Mouse (Mus musculus): Measurements from ENCODE around the gene Pptc7. TPM values are rescaled to one million over a fixed set of nuclear protein-coding genes. Genes with fewer than 3 reads are reported as not detected.
"Not testable (repeated sequence)": the region's sequence is repeated elsewhere in the genome, so short reads cannot be mapped to it uniquely, and the experiment has no call there.

The Pptc7 gene
- polyA plus RNA-seq, 1 experiment = 6.3 TPM

DNA sequence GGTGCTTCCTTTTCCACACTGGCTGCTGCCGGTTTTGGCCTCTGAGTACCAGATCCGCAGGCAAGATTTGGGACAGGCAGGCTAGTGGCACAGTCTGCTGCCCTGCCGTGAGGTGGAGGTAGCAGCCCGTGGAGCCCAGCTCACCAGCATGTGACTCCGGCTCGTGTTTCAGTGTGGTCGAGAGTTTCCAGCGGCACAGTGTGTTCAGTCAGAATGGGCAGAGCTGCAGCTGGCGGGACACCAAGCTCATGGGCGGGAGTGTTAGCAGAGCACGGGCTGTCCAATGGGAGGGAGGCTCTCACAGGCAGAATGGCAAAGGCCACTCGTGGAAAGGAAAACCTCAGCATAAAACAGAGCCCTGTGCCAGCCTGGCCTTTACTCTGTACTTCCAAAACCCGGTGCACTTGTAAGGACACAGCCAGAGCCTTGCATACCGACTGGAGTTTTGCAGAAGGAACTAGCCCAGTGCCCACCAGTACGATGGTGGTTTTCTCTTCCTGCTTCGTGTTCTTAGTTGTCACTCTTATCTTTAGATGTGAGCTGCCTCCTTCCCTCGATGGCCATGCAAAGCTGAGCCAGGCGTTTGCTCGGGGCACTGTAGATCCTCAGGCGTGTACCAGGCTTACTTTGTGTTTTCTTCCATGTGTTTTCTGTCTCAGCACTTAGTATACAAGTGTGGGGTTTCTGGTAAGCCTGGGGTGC lies 31.0 kb downstream of the Pptc7 start:
- H3K27me3 ChIP-seq (ENCODE audit: control insufficient read depth, insufficient read depth, insufficient read length) = no peaks in the 10 kb centered on the region
- H3K79me2 ChIP-seq (ENCODE audit: control insufficient read depth, insufficient read depth) = peaks cover 13% of the 10 kb centered on the region
- no peak overlapping the region for H3ac ChIP-seq (ENCODE audit: control insufficient read depth, insufficient read length, low read depth)
- H3K4me3 ChIP-seq (ENCODE audit: insufficient read depth, poor library complexity, severe bottlenecking) = no peak overlapping the region
- no peak for TF ChIP-seq CEBPB (IDR thresholded peaks at IDR 0.05; ENCODE audit: low read depth)
- peak; percentile 34 for TF ChIP-seq MAX (IDR thresholded peaks at IDR 0.05)
- TF ChIP-seq MYOG (IDR thresholded peaks at IDR 0.05; ENCODE audit: control insufficient read depth, extremely low read depth, insufficient read length) = no peak
- TF ChIP-seq MYOD1 (IDR thresholded peaks at IDR 0.05; ENCODE audit: control insufficient read depth, insufficient read length, low read depth) = no peak
- TF ChIP-seq CTCF (IDR thresholded peaks at IDR 0.05; ENCODE audit: control insufficient read depth, insufficient read depth, insufficient read length) = peak; percentile 10
- TF ChIP-seq FOSL1 (IDR thresholded peaks at IDR 0.05; ENCODE audit: insufficient read depth, low read length, poor library complexity, severe bottlenecking) = no peak
- TF ChIP-seq USF1 (IDR thresholded peaks at IDR 0.05; ENCODE audit: low read depth) = peak; percentile 61
- H3K79me3 ChIP-seq (ENCODE audit: low read depth) = no peaks in the 10 kb centered on the region
- H3K36me3 ChIP-seq (ENCODE audit: control insufficient read depth, insufficient read depth) = peaks cover 17% of the 10 kb centered on the region

DNA sequence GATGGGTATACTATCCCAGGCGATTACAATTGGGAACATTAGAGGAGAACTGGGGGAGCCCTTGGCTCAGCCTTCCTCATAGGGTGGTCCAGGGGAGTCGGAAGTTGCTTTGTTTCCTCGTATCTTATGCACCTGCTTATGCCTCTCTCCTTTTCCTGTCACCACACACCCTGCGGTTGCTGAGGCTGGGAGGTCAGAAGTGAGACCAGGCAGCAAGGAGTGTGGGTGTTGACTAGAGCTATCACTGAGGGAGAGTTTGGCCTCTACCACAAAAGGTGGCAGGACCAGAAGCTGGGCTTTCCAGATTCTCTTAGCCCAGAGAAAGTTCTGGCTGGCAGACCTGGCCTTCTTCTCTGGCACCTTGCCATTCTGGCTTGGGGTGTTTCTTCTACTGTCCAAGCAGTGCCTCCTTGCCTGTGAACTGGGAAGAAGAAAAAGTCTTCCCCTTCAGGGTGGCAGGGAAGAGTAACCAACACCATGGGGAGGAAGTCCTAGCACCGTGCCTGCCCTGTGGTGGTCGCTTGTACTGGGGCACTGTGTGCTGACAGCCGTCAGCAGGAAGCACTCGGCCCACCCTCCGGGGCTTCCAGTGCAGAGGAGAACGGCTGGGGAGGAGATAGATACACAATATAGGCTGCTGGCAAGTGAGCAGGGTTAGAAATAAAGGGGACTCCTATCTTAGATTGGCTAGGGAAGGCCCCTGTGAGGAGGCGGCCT lies 33.3 kb downstream of the Pptc7 start:
- Histone ChIP-seq H3K79me2 (ENCODE audit: control insufficient read depth, insufficient read depth) (peaks cover 13% of the 10 kb centered on the region), H3K36me3 (ENCODE audit: control insufficient read depth, insufficient read depth) (peaks cover 13% of the 10 kb centered on the region), H3ac (ENCODE audit: control insufficient read depth, insufficient read length, low read depth) (no peak overlapping the region), H3K4me3 (ENCODE audit: insufficient read depth, poor library complexity, severe bottlenecking) (no peak overlapping the region), H3K79me3 (ENCODE audit: low read depth) (no peaks in the 10 kb centered on the region), H3K27me3 (ENCODE audit: control insufficient read depth, insufficient read depth, insufficient read length) (no peaks in the 10 kb centered on the region)
- TF ChIP-seq FOSL1 (IDR thresholded peaks at IDR 0.05; ENCODE audit: insufficient read depth, low read length, poor library complexity, severe bottlenecking) (no peak), CTCF (IDR thresholded peaks at IDR 0.05; ENCODE audit: control insufficient read depth, insufficient read depth, insufficient read length) (no peak), MAX (IDR thresholded peaks at IDR 0.05) (no peak), CEBPB (IDR thresholded peaks at IDR 0.05; ENCODE audit: low read depth) (no peak), MYOG (IDR thresholded peaks at IDR 0.05; ENCODE audit: control insufficient read depth, extremely low read depth, insufficient read length) (no peak), MYOD1 (IDR thresholded peaks at IDR 0.05; ENCODE audit: control insufficient read depth, insufficient read length, low read depth) (no peak), USF1 (IDR thresholded peaks at IDR 0.05; ENCODE audit: low read depth) (no peak)

DNA sequence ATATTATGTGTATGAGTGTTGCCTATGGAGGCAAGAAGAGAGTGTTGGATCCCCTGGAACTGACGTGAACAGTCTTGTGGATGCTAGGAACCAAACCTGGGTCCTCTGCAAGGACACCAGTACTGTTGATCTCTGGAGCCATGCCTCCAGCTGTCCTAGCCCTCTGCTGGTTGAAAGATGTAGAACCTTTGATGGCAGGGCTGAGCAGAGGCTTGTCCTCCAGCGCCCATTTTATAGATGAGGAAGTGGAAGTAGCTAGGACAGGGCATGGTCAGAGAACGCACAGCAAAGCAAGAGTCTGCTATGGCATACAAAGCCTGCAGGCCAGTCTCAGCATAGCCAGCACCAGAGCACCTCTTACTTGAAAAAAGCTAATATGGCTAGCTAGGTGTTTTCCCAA lies 33.9 kb downstream of the Pptc7 start:
- Histone ChIP-seq H3K79me3 (ENCODE audit: low read depth) (no peaks in the 10 kb centered on the region), H3K79me2 (ENCODE audit: control insufficient read depth, insufficient read depth) (peaks cover 13% of the 10 kb centered on the region), H3ac (ENCODE audit: control insufficient read depth, insufficient read length, low read depth) (no peak overlapping the region), H3K4me3 (ENCODE audit: insufficient read depth, poor library complexity, severe bottlenecking) (no peak overlapping the region), H3K27me3 (ENCODE audit: control insufficient read depth, insufficient read depth, insufficient read length) (no peaks in the 10 kb centered on the region), H3K36me3 (ENCODE audit: control insufficient read depth, insufficient read depth) (peaks cover 13% of the 10 kb centered on the region)
- TF ChIP-seq USF1 (IDR thresholded peaks at IDR 0.05; ENCODE audit: low read depth) (no peak), MYOD1 (IDR thresholded peaks at IDR 0.05; ENCODE audit: control insufficient read depth, insufficient read length, low read depth) (no peak), CTCF (IDR thresholded peaks at IDR 0.05; ENCODE audit: control insufficient read depth, insufficient read depth, insufficient read length) (no peak), CEBPB (IDR thresholded peaks at IDR 0.05; ENCODE audit: low read depth) (no peak), MAX (IDR thresholded peaks at IDR 0.05) (no peak), FOSL1 (IDR thresholded peaks at IDR 0.05; ENCODE audit: insufficient read depth, low read length, poor library complexity, severe bottlenecking) (no peak), MYOG (IDR thresholded peaks at IDR 0.05; ENCODE audit: control insufficient read depth, extremely low read depth, insufficient read length) (no peak)

DNA sequence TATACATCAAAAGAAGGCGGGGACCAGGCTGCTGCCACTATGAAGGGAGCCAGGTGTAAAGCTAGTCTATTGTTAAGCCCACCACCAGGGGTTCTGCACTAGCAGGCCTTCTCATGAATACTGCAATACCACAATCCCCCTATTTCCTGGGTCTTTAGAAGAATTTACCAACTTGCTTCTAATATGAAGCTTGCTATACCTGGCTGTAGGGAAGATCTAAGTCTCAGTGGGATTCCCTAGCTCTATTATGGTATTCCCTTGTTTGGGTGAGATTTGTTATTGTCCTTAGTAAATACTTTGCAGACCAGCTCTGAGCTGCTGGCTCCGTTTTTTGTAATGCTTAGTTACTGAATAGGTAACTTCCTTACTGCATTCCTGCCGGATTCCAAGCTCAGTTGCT lies 34.8 kb downstream of the Pptc7 start:
- peaks cover 13% of the 10 kb centered on the region for H3K79me2 ChIP-seq (ENCODE audit: control insufficient read depth, insufficient read depth)
- H3K4me3 ChIP-seq (ENCODE audit: insufficient read depth, poor library complexity, severe bottlenecking); H3K27me3 ChIP-seq (ENCODE audit: control insufficient read depth, insufficient read depth, insufficient read length); H3K79me3 ChIP-seq (ENCODE audit: low read depth); H3ac ChIP-seq (ENCODE audit: control insufficient read depth, insufficient read length, low read depth): not testable (repeated sequence)
- peaks cover 13% of the 10 kb centered on the region for H3K36me3 ChIP-seq (ENCODE audit: control insufficient read depth, insufficient read depth)

DNA sequence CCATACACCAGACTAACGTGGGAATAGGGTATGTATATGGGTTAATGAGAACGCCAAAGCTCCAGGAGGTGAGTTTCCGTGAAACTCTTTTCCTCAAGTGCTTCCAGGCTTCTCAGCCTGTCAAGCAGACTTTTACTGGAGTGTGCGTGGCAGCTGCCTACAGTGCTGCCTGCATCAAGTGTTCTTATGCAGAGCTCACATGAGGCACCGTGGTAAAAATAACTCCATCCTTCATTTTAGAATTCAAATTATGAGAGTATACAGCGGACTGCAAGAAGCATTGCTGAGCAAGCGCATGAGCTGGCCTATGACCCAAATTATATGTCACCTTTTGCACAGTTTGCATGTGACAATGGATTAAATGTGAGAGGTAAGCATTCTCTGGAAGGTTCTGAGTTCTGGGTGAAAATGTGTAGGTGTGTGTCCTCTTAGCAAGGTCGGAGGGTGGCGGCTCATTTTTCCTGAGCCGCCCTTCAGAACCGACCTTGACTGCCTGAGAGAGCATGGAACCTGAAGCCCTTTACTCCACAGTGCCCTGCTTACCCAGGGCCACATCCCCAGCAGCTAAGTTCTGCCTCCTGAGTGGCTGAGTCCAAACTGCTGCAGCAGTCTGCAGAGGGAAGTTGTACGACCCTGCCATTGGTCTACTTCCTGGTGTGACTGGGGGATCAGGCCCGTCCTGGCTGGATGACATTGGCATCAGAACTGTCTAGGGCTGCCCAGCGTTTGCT lies 35.5 kb downstream of the Pptc7 start:
- H3K79me2 ChIP-seq (ENCODE audit: control insufficient read depth, insufficient read depth) = peaks cover 13% of the 10 kb centered on the region
- no peak overlapping the region for H3ac ChIP-seq (ENCODE audit: control insufficient read depth, insufficient read length, low read depth)
- TF ChIP-seq USF1 (IDR thresholded peaks at IDR 0.05; ENCODE audit: low read depth) (no peak), CEBPB (IDR thresholded peaks at IDR 0.05; ENCODE audit: low read depth) (no peak), CTCF (IDR thresholded peaks at IDR 0.05; ENCODE audit: control insufficient read depth, insufficient read depth, insufficient read length) (no peak), FOSL1 (IDR thresholded peaks at IDR 0.05; ENCODE audit: insufficient read depth, low read length, poor library complexity, severe bottlenecking) (no peak), MAX (IDR thresholded peaks at IDR 0.05) (no peak), MYOD1 (IDR thresholded peaks at IDR 0.05; ENCODE audit: control insufficient read depth, insufficient read length, low read depth) (no peak), MYOG (IDR thresholded peaks at IDR 0.05; ENCODE audit: control insufficient read depth, extremely low read depth, insufficient read length) (no peak)
- H3K79me3 ChIP-seq (ENCODE audit: low read depth) = no peaks in the 10 kb centered on the region
- no peaks in the 10 kb centered on the region for H3K27me3 ChIP-seq (ENCODE audit: control insufficient read depth, insufficient read depth, insufficient read length)
- H3K4me3 ChIP-seq (ENCODE audit: insufficient read depth, poor library complexity, severe bottlenecking) = no peak overlapping the region
- H3K36me3 ChIP-seq (ENCODE audit: control insufficient read depth, insufficient read depth) = peaks cover 13% of the 10 kb centered on the region

All from C2C12 (cell line).